Comparison of ENCODE assay signal across 12 mouse cellular contexts in genomic region chr13:77848868-77849267, GRCm38 (mm10).
A peak's percentile ranks its signal among the peaks of the same experiment; 100 is the strongest.
DNase-seq lines count a peak whose midpoint lies in the region; ATAC-seq and TF ChIP-seq lines count a peak whose summit lies in the region.
"Had no signal": no experiment of that assay in that cellular context is flagged by ENCODE, and none has a peak within 500 bp of the region (broad histone marks: within the 10 kb centered on the region; RNA-seq: fewer than 3 reads in every experiment).

No protein-coding gene starts in this region.

- no peaks in the 10 kb centered on the region for H3K4me1 ChIP-seq in forebrain, postnatal 0 days (ENCODE audit: insufficient read depth)
- no peaks in the 10 kb centered on the region for H3K4me1 ChIP-seq in forebrain, embryonic 16.5 days (replicated peaks; ENCODE audit: control insufficient read depth, insufficient read depth, low read length)
- H3K4me1 ChIP-seq: embryonic facial prominence, embryonic 12.5 days had no signal

- WGBS in forebrain, postnatal 0 days, result 82% methylated on average over 4 of the region's 4 CpGs
- 87% methylated on average over 4 of the region's 4 CpGs for WGBS in forebrain, embryonic 16.5 days

- no peak for DNase-seq in forebrain, postnatal 0 days
- DNase-seq in lung, postnatal 14 days, result peak; percentile 13
- no peak for DNase-seq in lung, postnatal 10 days
- DNase-seq in ES-CJ7 (ENCODE audit: low read depth, low spot score), result peak; percentile 40
- DNase-seq in induced T-regulatory cell, adult 2 months (ENCODE audit: low read depth), result peak; percentile 23
- DNase-seq in c-Kit-positive CD71-positive TER-119-positive erythroid progenitor cells, embryonic 14.5 days (ENCODE audit: low spot score), result no peak
- DNase-seq: kidney, adult 18-20 months; layer of hippocampus, postnatal 36 days; lung, adult 18-20 months had no signal

- H3K27me3 ChIP-seq in forebrain, postnatal 0 days (ENCODE audit: insufficient read depth, low read length), result no peaks in the 10 kb centered on the region
- no peaks in the 10 kb centered on the region for H3K27me3 ChIP-seq in forebrain, embryonic 16.5 days (replicated peaks; ENCODE audit: control insufficient read depth, insufficient read depth, low read length)
- H3K27me3 ChIP-seq: embryonic facial prominence, embryonic 12.5 days had no signal

- no peak overlapping the region for H3K4me3 ChIP-seq in forebrain, postnatal 0 days (ENCODE audit: low read depth, low read length)
- no peak overlapping the region for H3K4me3 ChIP-seq in forebrain, embryonic 16.5 days (replicated peaks; ENCODE audit: low read length)
- H3K4me3 ChIP-seq: embryonic facial prominence, embryonic 12.5 days had no signal

- ATAC-seq in forebrain, postnatal 0 days, result no peak
- ATAC-seq in forebrain, embryonic 16.5 days, result no peak
- no peak for ATAC-seq in erythroid progenitor cell, adult 5-6 weeks (replicated peaks; ENCODE audit: low FRiP score, poor library complexity, severe bottlenecking)

- H3K4me2 ChIP-seq in forebrain, postnatal 0 days (ENCODE audit: low read depth), result no peak overlapping the region
- H3K4me2 ChIP-seq in forebrain, embryonic 16.5 days (ENCODE audit: low read length), result no peak overlapping the region
- H3K4me2 ChIP-seq: embryonic facial prominence, embryonic 12.5 days had no signal

- H3K36me3 ChIP-seq in forebrain, postnatal 0 days (ENCODE audit: insufficient read depth), result no peaks in the 10 kb centered on the region
- H3K36me3 ChIP-seq in forebrain, embryonic 16.5 days (ENCODE audit: control insufficient read depth, insufficient read depth), result no peaks in the 10 kb centered on the region
- H3K36me3 ChIP-seq: embryonic facial prominence, embryonic 12.5 days had no signal

- H3K27ac ChIP-seq in forebrain, postnatal 0 days (ENCODE audit: low read depth, low read length), result no peak overlapping the region
- no peak overlapping the region for H3K27ac ChIP-seq in forebrain, embryonic 16.5 days (ENCODE audit: low read length)
- H3K27ac ChIP-seq: embryonic facial prominence, embryonic 12.5 days had no signal

- no peaks in the 10 kb centered on the region for H3K9me3 ChIP-seq in forebrain, postnatal 0 days (ENCODE audit: low read length)
- no peaks in the 10 kb centered on the region for H3K9me3 ChIP-seq in forebrain, embryonic 16.5 days (ENCODE audit: control insufficient read depth, low read length)
- H3K9me3 ChIP-seq: embryonic facial prominence, embryonic 12.5 days had no signal

- TF ChIP-seq CTCF in forebrain, postnatal 0 days (IDR thresholded peaks at IDR 0.05; ENCODE audit: low read depth), result peak; percentile 25; the same call in 1 of the 2 replicates

- no peak overlapping the region for H3K9ac ChIP-seq in forebrain, postnatal 0 days
- H3K9ac ChIP-seq in forebrain, embryonic 16.5 days (replicated peaks; ENCODE audit: low read depth, low read length), result no peak overlapping the region
- H3K9ac ChIP-seq: embryonic facial prominence, embryonic 12.5 days had no signal

Comparison
In these comparisons a context has a peak if more than half of its experiments do, and no peak if none do; other contexts are left out.
1. DNase-seq: peak in lung, postnatal 14 days (single experiment), ES-CJ7 (single experiment) and induced T-regulatory cell, adult 2 months (single experiment); none in forebrain, postnatal 0 days (single experiment), lung, postnatal 10 days (single experiment) and c-Kit-positive CD71-positive TER-119-positive erythroid progenitor cells, embryonic 14.5 days (single experiment).